Mouse (Mus musculus): ENCODE measurements around the gene Mettl7a3. TPM values are rescaled to one million over a fixed set of nuclear protein-coding genes. Genes with fewer than 3 reads are reported as not detected.
"Not testable (repeated sequence)": the region's sequence is repeated elsewhere in the genome, so short reads cannot be mapped to it uniquely, and the experiment has no call there.

The Mettl7a3 gene
- polyA plus RNA-seq, 1 experiment from 2014 or later: 88.9 TPM

GRCm38 (mm10) chr15:100330739-100331138, 4.0 kb upstream of the Mettl7a3 start:
- in situ Hi-C loops (cut with MboI; ENCODE audit: low pct_unique_long_range_greater_than_20kb): no loop called here
- TF ChIP-seq CTCF (IDR thresholded peaks at IDR 0.05): no peak
- ChIA-PET CTCF (no interaction called here), POLR2A (interaction anchor here (0.6 to 0.7 kb wide), 2 partner anchors 37 to 346 kb away, joined by 3 read pairs; no protein-coding TSS in a partner anchor)
- DNase-seq (ENCODE audit: low read depth, low spot score) (no peak), ATAC-seq (no peak)
- no peaks in the 10 kb centered on the region for H3K27me3 ChIP-seq

GRCm38 (mm10) chr15:100332077-100332961, 2.4 kb upstream of the Mettl7a3 start:
- in situ Hi-C loops (cut with MboI; ENCODE audit: low pct_unique_long_range_greater_than_20kb); DNase-seq (ENCODE audit: low read depth, low spot score); POLR2A ChIA-PET; H3K27me3 ChIP-seq: not testable (repeated sequence)
- CTCF ChIA-PET: interaction anchor here (1.0 kb wide), 1 partner anchor 35 kb away, joined by 5 read pairs; no protein-coding TSS in a partner anchor
- ATAC-seq: peak; percentile 29
- peak; percentile 13 for TF ChIP-seq CTCF (IDR thresholded peaks at IDR 0.05)

- DNase-seq (ENCODE audit: low read depth, low spot score); POLR2A ChIA-PET: not testable (repeated sequence)
Observed at GRCm38 (mm10) chr15:100337328-100337727, 2.6 kb downstream of the Mettl7a3 start.

GRCm38 (mm10) chr15:100337847-100338246, 3.1 kb downstream of the Mettl7a3 start:
- POLR2A ChIA-PET; DNase-seq (ENCODE audit: low read depth, low spot score); in situ Hi-C loops (cut with MboI; ENCODE audit: low pct_unique_long_range_greater_than_20kb); H3K27me3 ChIP-seq; ATAC-seq: not testable (repeated sequence)
- CTCF ChIA-PET: interaction anchor here (0.9 to 1.1 kb wide), 2 partner anchors 13 to 36 kb away, joined by 3 to 5 read pairs; no protein-coding TSS in a partner anchor

More at GRCm38 (mm10) chr15:100337328-100337727, 2.6 kb downstream of the Mettl7a3 start:
- H3K27me3 ChIP-seq; CTCF ChIA-PET; ATAC-seq; in situ Hi-C loops (cut with MboI; ENCODE audit: low pct_unique_long_range_greater_than_20kb): not testable (repeated sequence)

GRCm38 (mm10) chr15:100341314-100341980, 6.7 kb downstream of the Mettl7a3 start:
- in situ Hi-C loops (cut with MboI; ENCODE audit: low pct_unique_long_range_greater_than_20kb); POLR2A ChIA-PET; H3K27me3 ChIP-seq; DNase-seq (ENCODE audit: low read depth, low spot score): not testable (repeated sequence)
- CTCF ChIA-PET: interaction anchor here (1.8 to 2.7 kb wide), 3 partner anchors 30 to 33 kb away, joined by 4 to 11 read pairs (median 4); no protein-coding TSS in a partner anchor
- peak; percentile 67 for ATAC-seq

GRCm38 (mm10) chr15:100345484-100345883, 10.8 kb downstream of the Mettl7a3 start:
- no peak for ATAC-seq
- in situ Hi-C loops (cut with MboI; ENCODE audit: low pct_unique_long_range_greater_than_20kb): no loop called here
- CTCF ChIA-PET: no interaction called here
- TF ChIP-seq CTCF (IDR thresholded peaks at IDR 0.05): no peak
- POLR2A ChIA-PET: no interaction called here
- H3K27me3 ChIP-seq: no peaks in the 10 kb centered on the region
- no peak for DNase-seq (ENCODE audit: low read depth, low spot score)

GRCm38 (mm10) chr15:100346761-100347160, 12.0 kb downstream of the Mettl7a3 start:
- no peak for ATAC-seq
- POLR2A ChIA-PET: no interaction called here
- H3K27me3 ChIP-seq: no peaks in the 10 kb centered on the region
- in situ Hi-C loops (cut with MboI; ENCODE audit: low pct_unique_long_range_greater_than_20kb): no loop called here
- CTCF ChIA-PET: interaction anchor here (1.2 kb wide), 1 partner anchor 21 kb away, joined by 4 read pairs; no protein-coding TSS in a partner anchor
- no peak for DNase-seq (ENCODE audit: low read depth, low spot score)
- no peak for TF ChIP-seq CTCF (IDR thresholded peaks at IDR 0.05)

- in situ Hi-C loops (cut with MboI; ENCODE audit: low pct_unique_long_range_greater_than_20kb): no loop called here
- POLR2A ChIA-PET: no interaction called here
- no peak for TF ChIP-seq CTCF (IDR thresholded peaks at IDR 0.05)
- ATAC-seq (peak; percentile 76), DNase-seq (ENCODE audit: low read depth, low spot score) (peak; percentile 83)
- CTCF ChIA-PET: interaction anchor here (1.2 kb wide), 1 partner anchor 26 kb away, joined by 4 read pairs; no protein-coding TSS in a partner anchor
- H3K27me3 ChIP-seq: no peaks in the 10 kb centered on the region
Observed at GRCm38 (mm10) chr15:100349496-100349895, 14.8 kb downstream of the Mettl7a3 start.

- in situ Hi-C loops (cut with MboI; ENCODE audit: low pct_unique_long_range_greater_than_20kb): no loop called here
- no peak for ATAC-seq
- no peaks in the 10 kb centered on the region for H3K27me3 ChIP-seq
- TF ChIP-seq CTCF (IDR thresholded peaks at IDR 0.05): no peak
- CTCF ChIA-PET: interaction anchor here (1.8 kb wide), 1 partner anchor 13 kb away, joined by 5 read pairs; no protein-coding TSS in a partner anchor
- POLR2A ChIA-PET: interaction anchor here (0.6 to 1.0 kb wide), 3 partner anchors 16 to 100 kb away, joined by 3 read pairs; no protein-coding TSS in a partner anchor
- no peak for DNase-seq (ENCODE audit: low read depth, low spot score)
Observed at GRCm38 (mm10) chr15:100351501-100352060, 16.9 kb downstream of the Mettl7a3 start.

- in situ Hi-C loops (cut with MboI; ENCODE audit: low pct_unique_long_range_greater_than_20kb): no loop called here
- no peaks in the 10 kb centered on the region for H3K27me3 ChIP-seq
- no peak for ATAC-seq
- no peak for DNase-seq (ENCODE audit: low read depth, low spot score)
- ChIA-PET POLR2A (no interaction called here), CTCF (interaction anchor here (1.1 kb wide), 1 partner anchor 18 kb away, joined by 3 read pairs; no protein-coding TSS in a partner anchor)
- TF ChIP-seq CTCF (IDR thresholded peaks at IDR 0.05): no peak
Observed at GRCm38 (mm10) chr15:100352711-100353250, 18.1 kb downstream of the Mettl7a3 start, which contains the start of the genes Methig1 and Mettl7a2. TSS of gene Methig1 (plus strand) at chr15:100353149. TSS of gene Mettl7a2 (plus strand) at chr15:100353200.

GRCm38 (mm10) chr15:100353399-100353798, 18.7 kb downstream of the Mettl7a3 start:
- POLR2A ChIA-PET: not testable (repeated sequence)

More at GRCm38 (mm10) chr15:100353399-100353798, 18.7 kb downstream of the Mettl7a3 start:
- in situ Hi-C loops (cut with MboI; ENCODE audit: low pct_unique_long_range_greater_than_20kb); ATAC-seq; H3K27me3 ChIP-seq; DNase-seq (ENCODE audit: low read depth, low spot score): not testable (repeated sequence)
- CTCF ChIA-PET: interaction anchor here (1.1 kb wide), 1 partner anchor 18 kb away, joined by 3 read pairs; no protein-coding TSS in a partner anchor

All from Patski (cell line).